Mouse (Mus musculus): ENCODE measurements around the gene Clec16a.

DNA sequence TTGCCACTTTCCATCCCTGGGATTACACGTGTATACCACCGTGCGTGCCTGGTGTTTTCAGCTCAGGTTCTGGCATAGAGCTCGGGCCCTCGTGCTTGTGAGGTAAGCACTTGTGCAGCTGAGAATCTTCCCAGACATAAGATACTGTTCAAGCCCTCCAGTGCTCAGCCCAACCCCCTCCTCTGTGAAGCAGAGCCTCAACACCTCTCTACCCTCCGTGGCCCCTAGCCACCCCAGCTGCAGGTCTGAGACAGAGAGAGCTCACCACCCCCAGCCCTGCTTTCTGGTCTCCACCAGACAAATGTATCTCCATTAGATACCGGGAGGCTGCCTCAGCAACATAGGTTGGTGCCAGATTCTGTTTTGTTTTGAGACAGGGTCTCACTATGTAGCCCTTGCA is 204.1 kb downstream of the Clec16a start:
- no peak for TF ChIP-seq CTCF (IDR thresholded peaks at IDR 0.05; ENCODE audit: low read depth)
- no peak for TF ChIP-seq EP300 (IDR thresholded peaks at IDR 0.05; ENCODE audit: low read depth)
